Mouse (Mus musculus) ES-E14 (cell line): Measurements from ENCODE around the gene Acp6.

Experiments used
- HCFC1 ChIP-seq: IDR thresholded peaks from 2 replicates; pipeline ENCODE4 v1.6.1; 2012; ENCODE audit warnings: low read length, inconsistent platforms, borderline replicate concordance; ENCODE audit not compliant: insufficient read depth
- ZNF384 ChIP-seq: IDR thresholded peaks from 2 replicates; pipeline ENCODE4 v1.6.1; 2012; ENCODE audit warnings: low read depth, low read length, inconsistent platforms

DNA sequence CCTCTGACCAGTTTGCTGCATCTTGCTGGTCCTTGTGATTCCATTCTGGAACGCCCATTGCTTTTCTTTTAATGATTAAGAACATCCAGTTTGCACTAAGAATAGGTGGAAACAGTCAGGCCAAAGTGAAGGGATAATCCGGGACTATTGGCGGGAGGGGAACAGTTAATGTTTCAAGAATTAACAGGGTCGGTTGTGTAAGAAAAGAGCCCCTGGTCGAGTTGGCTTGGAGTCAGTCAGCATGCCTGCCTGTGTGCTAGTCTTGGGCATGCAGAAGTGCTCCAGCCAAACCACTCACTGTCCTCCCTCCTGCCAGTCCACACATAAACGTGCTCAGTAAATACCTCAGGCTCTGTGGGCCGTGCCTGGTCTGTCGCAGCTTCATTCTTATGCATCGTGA is 13.7 kb downstream of the Acp6 start:
- TF ChIP-seq ZNF384, result no peak
- TF ChIP-seq HCFC1, result no peak
